In the genomic region with DNA sequence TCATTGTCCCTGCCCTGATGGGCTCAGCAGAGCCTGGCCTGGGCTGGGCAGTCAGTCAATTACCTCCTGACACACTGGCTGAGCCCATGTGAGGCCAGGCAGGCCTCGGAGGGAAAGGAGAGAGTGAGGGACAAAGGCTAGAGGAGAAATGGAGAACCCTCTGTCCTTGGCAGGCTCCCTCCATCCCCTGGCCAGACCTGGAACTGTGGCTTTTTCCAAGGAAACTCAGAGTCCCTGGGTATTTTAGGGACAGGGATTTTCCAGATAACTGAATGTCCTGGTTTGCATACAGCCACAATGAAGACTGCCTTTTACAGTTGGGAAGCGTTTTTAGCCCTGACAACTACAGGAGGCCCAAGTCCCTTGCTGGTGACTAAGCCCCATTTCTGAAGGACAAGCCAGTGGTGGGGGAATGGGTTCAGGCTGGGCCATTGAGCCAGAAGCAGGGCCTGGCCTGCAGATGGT, we compare ENCODE assay signal across 10 mouse cellular contexts. TPM values are rescaled to one million over a fixed set of nuclear protein-coding genes. Genes with fewer than 3 reads are reported as not detected.
A peak's percentile ranks its signal among the peaks of the same experiment; 100 is the strongest.
DNase-seq lines count a peak whose midpoint lies in the region; ATAC-seq lines count a peak whose summit lies in the region.
"Had no signal": no experiment of that assay in that cellular context is flagged by ENCODE, and none has a peak within 500 bp of the region (broad histone marks: within the 10 kb centered on the region; RNA-seq: fewer than 3 reads in every experiment).

No protein-coding gene starts in this region.

- no peak overlapping the region for H3K27ac ChIP-seq in lung, embryonic 16.5 days (ENCODE audit: low read length)
- H3K27ac ChIP-seq in hindbrain, embryonic 13.5 days: peak overlapping the region; percentile 77
- peak overlapping the region; percentile 38; the same call in 1 of the 2 replicates for H3K27ac ChIP-seq in neural tube, embryonic 15.5 days (replicated peaks)
- H3K27ac ChIP-seq: lung, embryonic 15.5 days had no signal

- H3K4me2 ChIP-seq in lung, embryonic 16.5 days (ENCODE audit: low read depth, low read length): no peak overlapping the region
- H3K4me2 ChIP-seq in hindbrain, embryonic 13.5 days: no peak overlapping the region
- H3K4me2 ChIP-seq in neural tube, embryonic 15.5 days: no peak overlapping the region
- H3K4me2 ChIP-seq: lung, embryonic 15.5 days had no signal

- H3K36me3 ChIP-seq in lung, embryonic 16.5 days (ENCODE audit: control insufficient read depth, insufficient read depth, low read length): no peaks in the 10 kb centered on the region
- peaks cover 13% of the 10 kb centered on the region for H3K36me3 ChIP-seq in hindbrain, embryonic 13.5 days
- no peaks in the 10 kb centered on the region for H3K36me3 ChIP-seq in neural tube, embryonic 15.5 days
- H3K36me3 ChIP-seq: lung, embryonic 15.5 days had no signal

- no peaks in the 10 kb centered on the region for H3K9me3 ChIP-seq in lung, embryonic 16.5 days (ENCODE audit: control insufficient read depth, low read length)
- H3K9me3 ChIP-seq in hindbrain, embryonic 13.5 days: no peaks in the 10 kb centered on the region
- H3K9me3 ChIP-seq in neural tube, embryonic 15.5 days (replicated peaks): no peaks in the 10 kb centered on the region
- H3K9me3 ChIP-seq: lung, embryonic 15.5 days had no signal

- peak; percentile 14 for DNase-seq in cerebellum, adult 11-12 months
- DNase-seq in cerebellum, postnatal 36 days: no peak
- DNase-seq in lung, postnatal 25 days (ENCODE audit: low spot score): no peak
- DNase-seq: kidney, postnatal 4 days had no signal

- H3K9ac ChIP-seq in lung, embryonic 16.5 days (ENCODE audit: low read length): 0 out of 2 replicates have a peak overlapping the region, but pooled peaks have one; percentile 11
- peak overlapping the region; percentile 56 for H3K9ac ChIP-seq in hindbrain, embryonic 13.5 days
- 0 out of 2 replicates have a peak overlapping the region, but pooled peaks have one; percentile 0 for H3K9ac ChIP-seq in neural tube, embryonic 15.5 days (replicated peaks)
- H3K9ac ChIP-seq: lung, embryonic 15.5 days had no signal

- 42% methylated on average over 2 of the region's 2 CpGs for WGBS in lung, embryonic 16.5 days
- 47% methylated on average over 2 of the region's 2 CpGs for WGBS in hindbrain, embryonic 13.5 days
- WGBS in neural tube, embryonic 15.5 days: 47% methylated on average over 2 of the region's 2 CpGs

- H3K4me1 ChIP-seq in lung, embryonic 16.5 days (replicated peaks; ENCODE audit: control insufficient read depth, insufficient read depth, low read length): no peaks in the 10 kb centered on the region
- peaks cover 34% of the 10 kb centered on the region for H3K4me1 ChIP-seq in hindbrain, embryonic 13.5 days (replicated peaks)
- H3K4me1 ChIP-seq in neural tube, embryonic 15.5 days: peaks cover 26% of the 10 kb centered on the region
- H3K4me1 ChIP-seq: lung, embryonic 15.5 days had no signal

- no peak overlapping the region for H3K4me3 ChIP-seq in lung, embryonic 16.5 days (ENCODE audit: low read length)
- H3K4me3 ChIP-seq in hindbrain, embryonic 13.5 days: no peak overlapping the region
- no peak overlapping the region for H3K4me3 ChIP-seq in neural tube, embryonic 15.5 days (replicated peaks)
- H3K4me3 ChIP-seq: lung, embryonic 15.5 days had no signal

- no peaks in the 10 kb centered on the region for H3K27me3 ChIP-seq in lung, embryonic 16.5 days (ENCODE audit: control insufficient read depth, insufficient read depth, low read depth, low read length)
- no peaks in the 10 kb centered on the region for H3K27me3 ChIP-seq in hindbrain, embryonic 13.5 days
- H3K27me3 ChIP-seq in neural tube, embryonic 15.5 days (replicated peaks): no peaks in the 10 kb centered on the region
- H3K27me3 ChIP-seq: lung, embryonic 15.5 days had no signal

- ATAC-seq in lung, embryonic 16.5 days (ENCODE audit: low read depth): no peak
- 0 out of 2 replicates have a peak, but pooled peaks have one; percentile 18 for ATAC-seq in hindbrain, embryonic 13.5 days (ENCODE audit: low FRiP score)
- ATAC-seq in neural tube, embryonic 15.5 days (ENCODE audit: low FRiP score): no peak
- no peak for ATAC-seq in erythroid progenitor cell, adult 5-6 weeks (replicated peaks; ENCODE audit: low FRiP score, poor library complexity, severe bottlenecking)
- no peak for ATAC-seq in megakaryocyte, adult 5-6 weeks (ENCODE audit: poor library complexity, severe bottlenecking)

RNA-seq across cellular contexts. Expression of gene Slc29a3, which starts 20.2 kb away (rescaled TPM):
- 8.9 and 10.2 TPM in 2 replicates for polyA plus RNA-seq in lung, embryonic 16.5 days (2015; fragmentation: Nextera tagmentation; extraction: Ambion mirVana)
- polyA plus RNA-seq in hindbrain, embryonic 13.5 days (2015; fragmentation: Nextera tagmentation; extraction: Ambion mirVana): 14.1 and 15.8 TPM in 2 replicates
- 12.6 and 13.2 TPM in 2 replicates for polyA plus RNA-seq in neural tube, embryonic 15.5 days (2015; fragmentation: Nextera tagmentation; extraction: Ambion mirVana)
- total RNA-seq in erythroid progenitor cell, adult 5-6 weeks (2015; ENCODE audit: low replicate concordance): 9.6 and 17.7 TPM in 2 replicates
- total RNA-seq in erythroid progenitor cell, adult 5-6 weeks (2017; ENCODE audit: low replicate concordance): 2.6 and 2.7 TPM in 2 replicates
- total RNA-seq in megakaryocyte, adult 5-6 weeks (2015): 74.1 and 81.6 TPM in 2 replicates
- total RNA-seq in megakaryocyte, adult 5-6 weeks (2017): 25.5 and 32.2 TPM in 2 replicates

RNA-seq across cellular contexts. Expression of gene Cdh23, which starts 36.1 kb away (rescaled TPM):
- polyA plus RNA-seq in lung, embryonic 16.5 days (2015; fragmentation: Nextera tagmentation; extraction: Ambion mirVana): 0.34 and 0.36 TPM in 2 replicates
- polyA plus RNA-seq in hindbrain, embryonic 13.5 days (2015; fragmentation: Nextera tagmentation; extraction: Ambion mirVana): 2.0 TPM in 2 replicates
- 8.6 and 10.0 TPM in 2 replicates for polyA plus RNA-seq in neural tube, embryonic 15.5 days (2015; fragmentation: Nextera tagmentation; extraction: Ambion mirVana)
- total RNA-seq in erythroid progenitor cell, adult 5-6 weeks (2015; ENCODE audit: low replicate concordance): not detected in 2 replicates
- total RNA-seq in erythroid progenitor cell, adult 5-6 weeks (2017; ENCODE audit: low replicate concordance): 0.26 TPM in 1 of 2 replicates, not detected in the other
- total RNA-seq in megakaryocyte, adult 5-6 weeks (2015): 0.16 and 0.36 TPM in 2 replicates
- 0.29 and 0.77 TPM in 2 replicates for total RNA-seq in megakaryocyte, adult 5-6 weeks (2017)

Comparison
In these comparisons a context has a peak if more than half of its experiments do, and no peak if none do; other contexts are left out.
1. H3K9ac ChIP-seq: peak in every context shown above with its lines; median percentile 56 in hindbrain, embryonic 13.5 days; 11 in lung, embryonic 16.5 days; 0 in neural tube, embryonic 15.5 days.